Mouse (Mus musculus) cerebellum, adult 2 months (tissue): ENCODE data around the gene Pald1.

Source experiments
- CTCF ChIP-seq: fragments of 200-500 bp; IDR thresholded peaks from 2 replicates; pipeline ENCODE4 v1.5.1; 2011; ENCODE audit warnings: low read depth, mild to moderate bottlenecking, control low read depth, low read length, moderate library complexity, borderline replicate concordance; ENCODE audit not compliant: insufficient read depth
- POLR2A ChIP-seq: fragments of 200-500 bp; IDR thresholded peaks from 2 replicates; pipeline ENCODE4 v1.6.1; 2011; ENCODE audit warnings: low read length, control low read depth, borderline replicate concordance; ENCODE audit not compliant: insufficient read depth

- TF ChIP-seq CTCF (no peak), POLR2A (no peak)
Measured at GRCm38 (mm10) chr10:61355611-61356010, 27.7 kb downstream of the Pald1 start.
